Mouse (Mus musculus): ENCODE data around the gene Apob.
A peak's percentile ranks its signal among the peaks of the same experiment; 100 is the strongest.
"Not testable (repeated sequence)": the region's sequence is repeated elsewhere in the genome, so short reads cannot be mapped to it uniquely, and the experiment has no call there.

The Apob gene

DNA sequence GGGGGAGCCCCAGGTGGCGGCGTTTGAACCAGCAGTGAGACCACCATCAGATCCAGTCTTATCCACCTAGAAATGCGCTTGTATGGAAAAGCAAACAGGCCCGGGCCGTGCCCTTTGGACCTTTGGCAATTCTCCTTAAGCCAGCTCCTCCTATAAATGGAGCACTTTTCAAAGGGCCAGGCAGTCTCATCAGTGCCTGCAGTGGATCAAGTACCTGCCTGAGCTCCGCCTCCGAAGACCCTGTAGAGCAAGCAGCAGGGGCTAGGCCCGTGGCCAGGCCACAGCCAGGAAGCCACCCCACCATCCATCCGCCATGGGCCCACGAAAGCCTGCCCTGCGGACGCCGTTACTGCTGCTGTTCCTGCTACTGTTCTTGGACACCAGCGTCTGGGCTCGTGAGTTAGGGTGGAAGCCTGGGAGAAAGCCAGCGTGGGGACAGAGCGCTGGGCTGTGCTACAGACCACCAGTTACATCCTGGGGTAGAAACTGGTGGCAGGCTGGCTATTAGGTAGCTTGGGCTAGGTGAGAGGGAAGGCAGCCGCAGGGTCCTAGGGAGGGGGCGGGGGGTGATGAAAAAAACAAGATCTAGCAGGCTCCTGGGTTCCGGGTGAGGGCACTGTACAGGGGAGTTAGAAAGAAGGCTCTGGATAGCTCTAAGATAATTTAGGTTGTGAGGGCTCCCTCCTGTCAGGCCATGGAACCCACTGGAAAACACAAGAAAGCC, at the start of gene Apob:
Gene Apob (plus strand): TSS at position 183 of the 724 bp plus-strand sequence.
- no peak for DNase-seq (ENCODE audit: low spot score)

DNA sequence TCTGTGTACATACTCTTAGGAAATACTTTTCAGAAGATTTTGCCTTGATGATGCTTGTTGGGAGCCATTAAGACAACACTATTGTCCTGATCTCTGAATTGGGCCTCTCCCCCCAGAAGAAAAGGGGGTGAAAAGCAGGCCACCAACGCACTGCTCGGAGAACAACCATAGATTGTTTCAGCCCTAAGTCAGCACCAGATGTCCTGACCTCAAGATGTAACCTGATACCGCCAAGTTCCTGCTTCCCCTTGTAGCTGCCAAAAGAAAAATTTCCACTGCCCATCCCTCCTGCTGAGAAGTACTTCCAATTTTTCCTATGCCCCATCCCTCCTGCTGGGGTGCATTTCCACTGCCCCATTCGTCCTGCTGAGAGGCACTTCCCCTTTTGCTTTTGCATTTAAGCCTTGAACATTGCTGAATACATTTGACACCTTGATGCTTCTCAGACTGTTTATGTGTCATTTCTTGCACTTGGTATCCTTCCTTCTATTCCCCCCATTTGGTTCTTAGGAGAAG, 45.0 kb upstream of the Apob start:
- no peak for DNase-seq (ENCODE audit: low spot score)

DNA sequence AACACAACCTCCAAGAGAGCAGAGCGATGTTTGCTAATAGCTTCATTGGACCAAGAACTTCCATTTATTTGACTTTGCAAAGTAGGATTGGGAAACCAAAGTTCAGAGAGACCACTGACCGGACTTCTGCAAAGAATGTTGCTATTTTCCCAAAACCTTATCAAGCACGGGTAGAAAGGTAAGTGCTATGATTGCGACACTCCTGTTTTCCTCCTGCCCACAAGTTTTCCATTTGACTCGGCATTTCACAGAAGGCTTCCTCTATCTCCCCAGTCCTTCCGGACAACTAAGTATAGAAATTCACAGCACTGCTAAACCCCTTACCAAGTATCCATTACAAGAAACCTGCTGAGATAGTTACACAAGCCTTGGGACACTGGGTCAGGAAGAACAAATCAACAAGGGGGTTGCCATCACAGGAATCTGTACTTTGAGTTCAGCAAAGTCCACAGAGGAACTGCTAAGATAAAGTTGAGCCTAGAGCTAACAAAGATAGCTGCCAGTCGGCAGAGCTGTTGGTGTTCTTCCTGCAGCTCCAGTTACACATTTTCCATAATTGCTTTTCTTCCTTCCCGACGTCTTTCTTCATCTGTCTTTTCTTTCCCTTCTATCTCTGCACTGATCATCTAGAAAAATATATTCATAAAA, 27.2 kb upstream of the Apob start:
- DNase-seq (ENCODE audit: low spot score) = no peak

DNA sequence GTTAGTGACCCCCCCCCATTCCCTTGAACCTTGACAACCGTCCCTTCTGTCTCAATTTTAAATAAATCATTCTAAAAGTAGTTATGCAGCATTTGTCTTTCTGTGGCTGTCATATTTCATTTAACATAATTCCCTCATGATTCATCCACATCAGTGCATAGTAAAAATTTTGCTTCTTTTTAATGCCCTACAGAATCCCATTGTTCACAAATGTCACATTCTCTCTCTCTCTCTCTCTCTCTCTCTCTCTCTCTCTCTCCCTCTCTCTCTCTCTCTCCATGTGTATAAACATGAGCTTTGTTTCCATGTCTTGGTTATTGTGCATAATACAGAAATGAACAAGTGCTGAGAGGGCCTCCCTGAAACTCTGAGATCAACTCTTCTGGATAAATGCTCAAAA, 18.6 kb upstream of the Apob start:
- DNase-seq (ENCODE audit: low spot score) = no peak

DNA sequence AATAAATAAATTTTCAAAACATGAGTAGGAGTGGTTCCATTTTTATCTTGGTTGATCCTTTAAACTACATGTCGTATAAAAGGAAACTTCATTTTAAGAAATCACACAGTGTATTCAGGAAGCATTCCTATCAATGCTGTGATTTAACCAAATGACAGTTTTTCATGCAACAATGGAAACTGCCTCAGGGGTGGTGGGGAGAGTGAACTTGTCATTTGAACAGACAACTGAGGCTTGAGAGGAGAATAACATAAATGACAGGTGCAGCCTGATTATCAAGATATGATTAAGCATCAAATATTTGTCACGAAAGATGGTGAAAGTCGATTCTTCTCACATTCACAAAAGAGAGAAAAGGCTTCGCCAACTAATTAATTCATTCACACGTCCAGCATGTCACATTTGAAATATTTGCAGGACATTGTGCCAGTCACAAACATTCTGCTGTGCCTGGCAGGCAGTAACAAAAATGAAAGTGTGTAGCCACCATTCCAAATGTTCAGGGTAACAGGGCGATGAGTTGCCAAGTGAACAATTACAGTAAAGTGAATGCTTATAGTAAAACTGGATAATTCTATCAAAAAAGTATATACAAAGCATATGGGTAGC, 18.0 kb upstream of the Apob start:
- no peak for DNase-seq (ENCODE audit: low spot score)

DNA sequence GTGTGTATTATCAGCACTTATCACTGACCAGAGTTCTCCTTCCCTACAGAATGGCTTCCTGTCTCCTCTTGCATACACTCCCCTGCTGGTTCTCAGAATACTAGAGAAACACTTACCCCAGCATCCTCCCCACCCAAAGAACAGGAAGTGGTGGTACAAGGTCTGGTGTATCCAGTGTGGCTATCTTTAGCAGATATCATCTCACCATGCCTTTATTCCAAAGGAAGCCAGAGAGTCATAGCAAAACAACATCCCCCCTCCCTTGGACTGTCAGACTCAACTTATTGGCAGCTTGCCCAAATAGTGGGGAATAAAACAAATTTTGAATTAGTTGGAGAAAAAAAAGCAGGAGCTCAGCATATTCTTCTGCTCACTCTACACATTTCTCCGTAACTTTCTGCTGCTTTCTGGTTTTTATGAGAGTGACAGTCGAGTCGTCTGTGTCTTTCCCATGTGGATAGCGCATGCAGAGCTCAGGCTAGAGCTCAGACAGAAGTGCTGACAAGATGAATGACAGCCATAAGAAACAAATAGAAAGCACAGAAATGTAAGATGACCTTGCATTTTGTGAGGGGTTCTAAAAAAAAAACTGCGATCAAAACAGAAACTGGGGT, 15.0 kb upstream of the Apob start:
- no peak for DNase-seq (ENCODE audit: low spot score)

DNA sequence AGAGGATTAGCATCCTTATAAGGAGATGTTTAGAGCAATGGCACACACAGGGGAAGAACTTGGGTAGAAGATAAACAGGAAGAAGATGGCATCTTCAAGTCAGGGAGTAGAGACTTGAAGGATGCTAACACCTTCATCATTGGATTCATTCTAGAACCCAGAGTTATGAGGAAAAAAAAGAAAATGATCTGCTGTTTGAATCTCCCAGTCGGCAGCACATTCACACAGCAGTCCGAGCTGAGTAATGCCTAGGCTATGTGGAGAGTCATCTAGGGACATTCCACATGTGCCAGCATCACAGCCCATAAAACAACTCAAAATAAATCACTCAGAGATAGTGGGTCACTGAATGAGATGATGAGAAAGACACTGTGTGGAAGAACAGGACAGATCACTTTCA, 10.2 kb upstream of the Apob start:
- DNase-seq (ENCODE audit: low spot score) = no peak

DNA sequence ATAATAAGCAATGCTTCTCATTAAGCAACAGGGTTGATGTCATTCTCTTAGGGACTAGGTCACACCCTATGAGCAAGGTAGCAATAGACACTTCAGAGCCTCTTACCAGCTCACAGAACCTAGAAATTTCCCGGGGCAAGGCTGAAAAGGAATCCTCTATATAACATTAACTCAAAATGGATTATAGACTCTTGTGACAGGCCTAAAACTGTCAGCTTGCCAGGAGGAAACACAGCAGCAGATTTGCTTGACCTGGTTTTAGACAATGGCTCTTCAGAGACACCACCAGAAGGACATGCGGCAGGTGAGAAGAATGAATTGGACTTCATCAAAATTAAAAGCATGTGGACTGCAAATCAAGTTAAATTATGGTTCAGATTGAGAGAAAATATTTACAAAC, 7.1 kb upstream of the Apob start:
- no peak for DNase-seq (ENCODE audit: low spot score)

DNA sequence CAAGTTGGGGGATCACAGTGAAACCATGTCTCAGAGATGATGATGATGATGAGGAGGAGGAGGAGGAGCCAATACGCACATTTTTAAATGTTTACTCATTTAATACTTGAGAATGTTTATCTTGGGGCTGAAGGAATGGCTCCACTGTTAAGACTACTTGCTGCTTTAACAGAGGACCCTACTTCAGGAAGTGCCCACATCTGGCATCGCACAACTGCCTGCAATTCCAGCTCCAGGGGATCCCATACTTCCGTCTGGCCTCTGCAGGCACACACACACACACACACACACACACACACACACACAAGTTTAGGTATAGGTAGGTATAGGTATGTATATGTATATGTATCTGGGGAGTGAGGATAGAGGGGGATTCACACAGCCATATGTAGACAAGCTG, 6.6 kb upstream of the Apob start:
- no peak for DNase-seq (ENCODE audit: low spot score)

DNA sequence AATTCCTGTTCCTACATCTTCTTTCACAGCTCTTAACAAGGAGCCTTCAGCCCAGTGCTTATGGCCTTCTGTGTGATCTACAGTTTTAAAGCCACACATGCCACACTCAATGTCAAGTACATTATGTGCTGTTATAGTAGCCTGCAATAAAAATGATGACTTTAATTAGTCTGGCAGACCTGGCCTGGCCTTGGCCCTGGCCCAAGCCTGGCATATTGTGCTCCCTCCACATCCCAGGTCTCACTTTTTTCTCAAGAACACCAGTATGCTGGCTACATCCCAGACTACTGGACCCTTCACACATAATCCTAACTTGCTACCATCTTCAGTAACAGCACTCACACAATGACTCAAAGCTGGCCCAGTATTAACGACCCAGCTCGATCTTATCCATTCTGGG, 5.7 kb upstream of the Apob start:
- no peak for DNase-seq (ENCODE audit: low spot score)

DNA sequence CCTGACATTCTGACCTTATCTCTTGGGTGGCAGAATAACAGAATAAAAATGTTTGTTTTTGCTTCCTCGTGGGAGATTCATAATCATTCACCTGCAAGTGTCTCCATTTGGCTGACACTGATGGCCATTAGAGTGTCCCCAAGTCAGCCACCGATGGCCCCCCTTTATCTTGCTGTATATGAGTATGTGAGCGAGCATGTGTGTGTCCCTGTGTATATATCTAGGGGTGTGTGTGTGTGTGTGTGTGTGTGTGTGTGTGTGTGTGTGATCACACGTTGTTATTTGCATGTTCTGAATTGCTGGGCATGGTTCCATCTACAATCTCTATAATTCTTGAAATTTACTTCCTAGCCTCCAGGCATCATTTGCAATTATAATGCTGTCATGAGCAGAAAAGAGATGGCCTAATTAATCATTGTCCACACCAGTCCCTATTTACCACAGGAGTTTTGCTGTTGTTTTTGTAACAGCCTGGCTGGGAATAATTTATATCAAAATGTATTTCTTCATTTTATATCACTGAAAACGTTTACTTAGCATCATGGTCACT, 3.6 kb upstream of the Apob start:
- DNase-seq (ENCODE audit: low spot score) = no peak

DNA sequence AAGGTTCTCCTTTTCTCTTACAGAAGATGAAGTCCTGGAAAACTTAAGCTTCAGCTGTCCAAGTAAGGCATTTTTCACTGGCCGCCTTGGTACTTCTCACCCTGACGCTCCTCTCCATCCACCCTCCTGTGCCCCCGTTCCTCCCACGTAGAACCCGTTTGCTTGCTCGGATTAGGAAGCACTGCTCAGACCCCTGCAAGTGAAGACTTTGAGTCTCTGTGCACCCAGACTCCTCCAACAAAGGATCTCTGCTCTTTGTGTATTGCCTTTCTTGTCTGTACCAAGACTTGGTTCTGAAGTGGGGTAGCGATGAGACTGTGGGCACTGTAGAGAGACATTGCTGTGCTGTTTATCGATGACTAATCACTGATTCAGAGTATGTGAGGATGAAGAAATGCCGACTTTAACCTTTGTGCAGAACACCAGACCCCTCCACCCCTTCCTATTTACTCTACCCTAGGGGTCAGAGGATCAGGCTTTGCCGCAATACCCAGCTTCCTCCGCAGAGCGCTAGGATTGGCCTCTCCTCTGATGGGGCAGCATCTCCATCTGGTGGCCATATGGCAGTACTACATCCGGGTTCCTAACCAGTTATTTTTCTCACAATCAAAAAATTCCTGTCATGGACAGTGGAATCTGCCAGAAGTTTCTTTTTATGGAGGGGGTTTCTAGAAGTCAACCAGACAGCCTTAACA, 889 bp downstream of the Apob start:
- peak; percentile 60 for DNase-seq (ENCODE audit: low spot score)

DNA sequence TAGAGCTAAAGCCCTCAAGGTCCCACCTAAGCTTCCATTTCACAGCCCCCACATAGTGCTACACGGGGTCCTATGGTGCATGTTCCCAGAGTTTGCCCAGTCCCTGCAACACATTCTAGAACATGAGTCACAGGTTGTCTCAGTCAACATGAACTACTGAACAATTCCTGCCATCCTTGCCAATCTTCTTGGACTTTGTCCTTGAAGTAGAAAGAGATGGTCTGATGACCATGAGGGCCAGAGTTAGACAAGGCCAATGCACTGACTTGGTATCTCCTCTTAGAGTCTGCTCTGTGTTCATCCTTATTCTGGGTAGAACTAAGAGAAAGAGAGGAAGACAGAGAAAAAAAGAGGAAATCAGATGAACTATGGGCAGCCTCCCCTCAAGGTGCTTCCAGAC, 7.0 kb downstream of the Apob start:
- no peak for DNase-seq (ENCODE audit: low spot score)

DNA sequence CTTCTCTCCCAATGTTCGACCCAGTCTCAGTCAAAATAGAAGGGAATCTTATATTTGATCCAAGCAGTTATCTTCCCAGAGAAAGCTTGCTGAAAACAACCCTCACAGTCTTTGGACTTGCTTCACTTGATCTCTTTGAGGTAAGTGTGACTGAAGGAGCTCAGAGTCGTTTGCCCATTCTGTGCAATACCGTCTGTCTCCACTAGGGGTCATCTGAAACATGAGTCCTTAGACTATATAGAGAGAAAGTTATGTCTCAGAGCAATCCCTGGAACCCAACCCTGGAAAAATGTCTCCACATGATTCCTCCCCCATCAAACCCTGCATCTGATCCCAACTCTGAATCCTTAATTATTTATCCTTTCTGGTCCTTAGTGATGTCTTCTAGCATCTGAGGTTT, 13.4 kb downstream of the Apob start:
- DNase-seq (ENCODE audit: low spot score) = peak; percentile 17

DNA sequence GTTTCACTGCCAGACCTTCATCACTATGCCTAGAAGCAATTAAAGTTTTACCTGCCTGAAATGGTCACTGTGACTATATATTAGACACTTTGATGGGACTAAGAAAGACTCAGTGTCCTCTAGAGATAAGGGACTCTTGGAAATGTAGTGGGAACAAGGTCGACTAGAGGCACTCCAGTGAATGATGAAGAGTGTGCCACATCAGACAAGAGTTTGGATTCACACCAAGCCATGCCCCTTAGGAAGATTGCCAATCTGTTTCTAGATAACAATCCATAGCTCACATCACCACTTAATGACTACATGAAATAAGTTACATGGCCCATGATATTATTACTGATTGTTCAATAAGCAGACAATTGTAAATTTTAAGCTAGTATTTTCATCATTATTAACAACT, 14.1 kb downstream of the Apob start:
- DNase-seq (ENCODE audit: low spot score) = no peak

DNA sequence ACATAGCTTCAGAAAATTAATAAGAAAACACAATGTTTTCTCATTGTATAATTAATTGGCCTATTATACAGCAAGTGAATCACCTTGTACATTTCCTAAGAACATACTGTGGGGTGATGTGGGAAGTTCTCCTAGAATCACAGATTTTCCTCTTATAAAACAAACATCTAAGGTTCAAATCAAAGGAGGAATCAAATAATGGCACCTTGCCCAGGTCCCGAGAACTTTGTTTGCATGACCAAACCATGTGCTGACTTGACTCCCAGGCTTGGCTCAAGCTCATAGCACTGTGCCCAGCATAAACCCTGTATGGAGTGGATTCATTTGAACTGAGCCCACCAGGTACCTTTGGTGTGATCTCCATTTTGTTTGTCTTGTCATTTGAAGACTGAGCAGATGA, 43.5 kb downstream of the Apob start:
- no peak for DNase-seq (ENCODE audit: low spot score)

DNA sequence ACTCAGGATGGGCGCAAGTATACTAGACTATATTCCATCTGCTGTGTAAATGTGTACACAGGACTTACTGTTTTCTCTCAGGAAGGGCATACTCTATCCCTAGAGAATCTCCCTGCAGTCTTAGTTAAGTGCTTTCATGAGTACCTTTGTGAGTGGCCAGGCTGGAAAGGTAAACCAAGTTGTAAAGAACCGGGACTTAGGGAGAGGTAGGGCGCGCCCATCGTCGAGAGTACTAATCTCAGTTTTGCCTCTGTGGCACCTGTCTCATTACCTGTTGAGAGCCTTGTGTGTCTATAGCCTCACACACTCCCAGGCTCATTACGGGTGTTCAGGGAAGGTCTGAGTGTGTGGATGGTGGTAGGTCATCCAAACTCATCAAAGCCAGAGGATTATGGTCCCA, 52.1 kb downstream of the Apob start:
- no peak for DNase-seq (ENCODE audit: low spot score)

DNA sequence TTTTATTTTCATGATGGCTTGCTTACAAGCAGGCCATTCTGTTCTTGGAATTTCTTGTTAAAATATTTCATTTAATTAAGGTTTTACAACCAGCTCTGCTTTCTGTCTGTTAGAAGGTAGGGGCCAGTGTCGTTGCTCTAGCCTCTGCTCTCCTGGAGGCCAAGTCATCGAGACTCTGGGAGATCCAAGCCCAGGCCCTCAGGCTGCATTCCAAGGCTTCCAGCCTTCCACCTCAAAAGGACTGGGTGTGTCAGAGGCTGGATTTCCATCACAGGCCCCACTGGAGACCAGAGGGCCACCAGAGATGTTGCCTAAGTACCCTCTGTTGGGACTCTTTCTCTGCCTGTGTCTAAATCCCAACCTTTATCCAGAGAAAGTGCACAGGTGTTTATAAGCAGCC, 52.6 kb downstream of the Apob start:
- no peak for DNase-seq (ENCODE audit: low spot score)

DNA sequence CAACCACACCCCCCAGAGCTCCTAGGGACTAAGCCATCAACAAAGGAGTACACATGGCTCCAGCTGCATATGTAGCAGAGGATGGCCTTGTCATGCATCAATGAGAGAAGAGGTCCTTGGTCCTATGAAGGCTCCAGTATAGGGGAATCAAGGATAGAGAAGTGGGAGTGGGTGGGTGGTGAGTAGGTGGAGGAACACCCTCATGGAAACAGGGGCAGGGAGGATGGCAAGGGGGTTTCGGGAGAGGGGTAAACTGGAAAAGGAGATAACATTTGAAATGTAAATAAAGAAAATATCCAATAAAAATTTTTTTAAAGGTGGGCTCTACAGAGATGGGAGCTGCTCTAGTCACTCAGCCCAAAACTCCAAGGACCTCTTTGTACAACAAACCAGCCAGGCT, 53.7 kb downstream of the Apob start:
- DNase-seq (ENCODE audit: low spot score) = not testable (repeated sequence)

DNA sequence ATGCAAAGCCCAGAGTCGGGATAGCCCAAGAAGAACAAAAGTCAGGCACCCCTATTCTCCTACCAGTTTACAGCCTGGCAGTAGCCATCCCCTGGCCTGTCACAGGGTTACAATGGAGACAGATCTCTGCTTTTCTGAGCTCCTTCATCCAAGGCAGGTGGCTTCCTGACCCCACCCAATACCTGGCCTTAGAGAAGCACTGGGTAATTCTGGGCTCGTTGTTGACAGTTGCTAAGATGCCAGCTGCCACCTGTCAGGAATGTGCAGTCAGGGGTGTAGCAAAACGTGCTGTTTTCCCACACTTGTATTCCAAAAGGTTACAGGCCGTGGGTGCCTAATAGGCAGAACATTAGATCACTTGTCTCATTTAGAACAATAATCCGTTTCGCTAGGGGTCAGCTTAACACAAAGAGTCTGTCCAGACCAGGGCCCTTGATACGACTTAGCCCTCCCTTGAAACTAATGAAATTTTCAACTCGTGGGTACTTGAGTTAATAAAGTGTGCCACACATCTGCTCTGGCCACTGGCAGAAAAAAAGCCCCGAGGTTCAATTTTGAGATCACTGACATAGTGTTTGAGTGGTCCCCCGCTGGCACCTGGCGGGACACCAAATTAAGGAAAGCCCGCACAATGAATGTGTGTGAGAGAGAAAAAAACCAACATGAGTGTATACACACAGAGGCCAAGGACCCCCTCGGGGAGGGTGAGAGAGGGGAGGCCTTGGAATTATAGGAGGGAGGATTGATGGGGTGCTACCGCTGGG, 54.3 kb downstream of the Apob start:
- no peak for DNase-seq (ENCODE audit: low spot score)

DNA sequence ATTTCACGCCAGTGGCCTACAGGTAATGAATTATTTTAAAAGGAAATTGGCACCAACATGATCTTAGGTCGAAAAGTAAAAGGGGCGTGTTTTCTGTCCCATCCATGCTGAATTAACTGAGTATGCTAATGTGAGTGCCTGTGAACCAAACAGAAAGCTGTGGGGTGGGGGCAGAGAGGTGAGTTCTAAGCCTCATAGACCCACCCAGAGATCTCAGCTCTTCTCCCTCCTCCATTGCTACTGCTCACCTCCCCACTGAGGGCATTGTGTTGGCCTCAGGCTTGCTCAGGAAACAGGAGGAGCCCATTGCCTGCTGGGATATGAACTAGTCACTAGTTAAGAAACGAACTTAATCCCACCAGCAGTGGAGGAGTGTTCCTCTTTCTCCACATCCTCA, 54.9 kb downstream of the Apob start:
- no peak for DNase-seq (ENCODE audit: low spot score)
